Mouse (Mus musculus): ENCODE measurements around the gene Smyd4. TPM values are rescaled to one million over a fixed set of nuclear protein-coding genes. Genes with fewer than 3 reads are reported as not detected.

Gene Smyd4
- polyA plus RNA-seq, 1 experiment from 2014 or later, result 13.8 TPM

- H3K9ac ChIP-seq (ENCODE audit: low read length), result no peak overlapping the region
- no peak overlapping the region for H3K27ac ChIP-seq (replicated peaks in 1 of 2; ENCODE audit: control insufficient read depth in 1 of 2, insufficient read depth in 1 of 2, low read depth in 2 of 2, low read length in 2 of 2)
- 0 out of 2 replicates have a peak, but pooled peaks have one; percentile 35 for ATAC-seq (ENCODE audit: insufficient number of reproducible peaks, insufficient read depth, low FRiP score, low read depth)
- H3K4me1 ChIP-seq (ENCODE audit: control insufficient read depth in 2 of 2, insufficient read depth in 2 of 2, low read length in 2 of 2), result no peaks in the 10 kb centered on the region
- no peaks in the 10 kb centered on the region for H3K9me3 ChIP-seq (ENCODE audit: control insufficient read depth, low read length)
- WGBS, result 66% methylated on average over 8 of the region's 8 CpGs
- no peak overlapping the region for H3K4me3 ChIP-seq (ENCODE audit: control insufficient read depth in 1 of 2, insufficient read depth in 1 of 2, low read depth in 1 of 2, low read length in 2 of 2)
- H3K4me2 ChIP-seq (ENCODE audit: low read length), result no peak overlapping the region
- no peaks in the 10 kb centered on the region for H3K27me3 ChIP-seq (ENCODE audit: control insufficient read depth, insufficient read depth, low read length)
- peaks cover 68% of the 10 kb centered on the region for H3K36me3 ChIP-seq (ENCODE audit: control insufficient read depth, insufficient read depth, low read length)
These were observed 95.5 kb downstream of the Smyd4 start for GRCm38 (mm10) chr11:75443711-75444110.

DNA sequence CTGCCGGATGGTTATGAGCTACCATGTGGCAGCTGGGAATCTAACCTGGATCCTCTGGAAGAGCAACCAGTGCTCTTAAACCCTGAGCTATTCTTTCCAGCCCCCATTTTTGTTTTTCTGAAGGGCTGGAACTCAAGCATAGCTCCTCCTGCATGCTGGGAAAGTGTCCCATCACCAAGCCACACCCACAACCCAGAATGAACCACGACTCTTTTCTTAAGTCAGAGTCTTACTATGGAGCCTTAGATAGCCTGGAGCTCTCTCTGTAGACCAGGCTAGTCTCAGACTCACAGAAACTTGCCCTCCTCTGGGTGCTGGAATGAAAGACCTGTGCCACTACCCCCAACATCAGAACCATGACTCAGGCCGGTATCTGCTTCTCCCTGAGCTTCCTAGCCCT is 100.3 kb downstream of the Smyd4 start:
- no peak overlapping the region for H3K4me2 ChIP-seq (ENCODE audit: low read length)
- no peak for ATAC-seq (ENCODE audit: insufficient number of reproducible peaks, insufficient read depth, low FRiP score, low read depth)
- WGBS, result 84% methylated on average over 3 of the region's 3 CpGs
- no peak overlapping the region for H3K27ac ChIP-seq (replicated peaks in 1 of 2; ENCODE audit: control insufficient read depth in 1 of 2, insufficient read depth in 1 of 2, low read depth in 2 of 2, low read length in 2 of 2)
- H3K36me3 ChIP-seq (ENCODE audit: control insufficient read depth, insufficient read depth, low read length), result peaks cover 66% of the 10 kb centered on the region
- no peak overlapping the region for H3K4me3 ChIP-seq (ENCODE audit: control insufficient read depth in 1 of 2, insufficient read depth in 1 of 2, low read depth in 1 of 2, low read length in 2 of 2)
- H3K27me3 ChIP-seq (ENCODE audit: control insufficient read depth, insufficient read depth, low read length), result no peaks in the 10 kb centered on the region
- peaks cover under 1 to 5% of the 10 kb centered on the region in 2 experiments; a peak in 3 of 4 replicates for H3K4me1 ChIP-seq (ENCODE audit: control insufficient read depth in 2 of 2, insufficient read depth in 2 of 2, low read length in 2 of 2)
- no peak overlapping the region for H3K9ac ChIP-seq (ENCODE audit: low read length)
- no peaks in the 10 kb centered on the region for H3K9me3 ChIP-seq (ENCODE audit: control insufficient read depth, low read length)

DNA sequence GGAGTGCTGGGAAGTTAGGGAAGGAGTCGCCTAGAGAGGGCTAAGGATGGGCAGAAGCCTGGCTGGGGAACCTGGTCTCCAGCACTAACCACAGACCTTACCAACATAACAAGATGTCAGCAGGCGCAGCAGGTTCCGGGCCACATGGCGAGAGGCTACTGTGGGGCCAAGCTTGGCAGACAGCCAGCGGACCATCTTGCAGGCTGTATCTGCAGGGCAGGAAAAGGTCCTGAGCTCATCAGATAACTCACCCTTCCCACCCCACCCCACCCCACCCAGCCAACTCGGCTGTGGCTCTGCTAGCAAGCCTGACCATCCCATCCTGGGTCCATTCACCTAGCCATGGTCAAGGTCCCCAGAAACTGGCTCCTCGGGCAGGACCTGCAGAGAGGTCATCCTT is 101.5 kb downstream of the Smyd4 start:
- Histone ChIP-seq H3K4me1 (ENCODE audit: control insufficient read depth in 2 of 2, insufficient read depth in 2 of 2, low read length in 2 of 2) (peaks cover 4 to 10% of the 10 kb centered on the region in 2 experiments; a peak in 3 of 4 replicates), H3K27me3 (ENCODE audit: control insufficient read depth, insufficient read depth, low read length) (no peaks in the 10 kb centered on the region), H3K9me3 (ENCODE audit: control insufficient read depth, low read length) (no peaks in the 10 kb centered on the region), H3K4me2 (ENCODE audit: low read length) (no peak overlapping the region), H3K4me3 (ENCODE audit: control insufficient read depth in 1 of 2, insufficient read depth in 1 of 2, low read depth in 1 of 2, low read length in 2 of 2) (no peak overlapping the region), H3K9ac (ENCODE audit: low read length) (no peak overlapping the region; the same call in 1 of the 2 replicates), H3K36me3 (ENCODE audit: control insufficient read depth, insufficient read depth, low read length) (peaks cover 55% of the 10 kb centered on the region), H3K27ac (replicated peaks in 1 of 2; ENCODE audit: control insufficient read depth in 1 of 2, insufficient read depth in 1 of 2, low read depth in 2 of 2, low read length in 2 of 2) (no peak overlapping the region)
- WGBS, result 58% methylated on average over 7 of the region's 7 CpGs
- no peak for ATAC-seq (ENCODE audit: insufficient number of reproducible peaks, insufficient read depth, low FRiP score, low read depth)

GRCm38 (mm10) chr11:75450304-75450908 is 102.2 kb downstream of the Smyd4 start:
- Histone ChIP-seq H3K27ac (replicated peaks in 1 of 2; ENCODE audit: control insufficient read depth in 1 of 2, insufficient read depth in 1 of 2, low read depth in 2 of 2, low read length in 2 of 2) (no peak overlapping the region), H3K9ac (ENCODE audit: low read length) (no peak overlapping the region), H3K4me2 (ENCODE audit: low read length) (no peak overlapping the region), H3K36me3 (ENCODE audit: control insufficient read depth, insufficient read depth, low read length) (peaks cover 48% of the 10 kb centered on the region), H3K4me3 (ENCODE audit: control insufficient read depth in 1 of 2, insufficient read depth in 1 of 2, low read depth in 1 of 2, low read length in 2 of 2) (no peak overlapping the region), H3K27me3 (ENCODE audit: control insufficient read depth, insufficient read depth, low read length) (no peaks in the 10 kb centered on the region), H3K4me1 (ENCODE audit: control insufficient read depth in 2 of 2, insufficient read depth in 2 of 2, low read length in 2 of 2) (peaks cover 10 to 16% of the 10 kb centered on the region in 2 experiments), H3K9me3 (ENCODE audit: control insufficient read depth, low read length) (no peaks in the 10 kb centered on the region)
- ATAC-seq (ENCODE audit: insufficient number of reproducible peaks, insufficient read depth, low FRiP score, low read depth), result no peak
- 70% methylated on average over 8 of the region's 8 CpGs for WGBS

GRCm38 (mm10) chr11:75450936-75451335 is 102.7 kb downstream of the Smyd4 start:
- Histone ChIP-seq H3K4me2 (ENCODE audit: low read length) (no peak overlapping the region), H3K27me3 (ENCODE audit: control insufficient read depth, insufficient read depth, low read length) (no peaks in the 10 kb centered on the region), H3K4me1 (ENCODE audit: control insufficient read depth in 2 of 2, insufficient read depth in 2 of 2, low read length in 2 of 2) (peaks cover 10 to 16% of the 10 kb centered on the region in 2 experiments), H3K4me3 (ENCODE audit: control insufficient read depth in 1 of 2, insufficient read depth in 1 of 2, low read depth in 1 of 2, low read length in 2 of 2) (no peak overlapping the region), H3K27ac (replicated peaks in 1 of 2; ENCODE audit: control insufficient read depth in 1 of 2, insufficient read depth in 1 of 2, low read depth in 2 of 2, low read length in 2 of 2) (no peak overlapping the region), H3K9me3 (ENCODE audit: control insufficient read depth, low read length) (no peaks in the 10 kb centered on the region), H3K36me3 (ENCODE audit: control insufficient read depth, insufficient read depth, low read length) (peaks cover 44% of the 10 kb centered on the region), H3K9ac (ENCODE audit: low read length) (no peak overlapping the region)
- ATAC-seq (ENCODE audit: insufficient number of reproducible peaks, insufficient read depth, low FRiP score, low read depth), result no peak
- 82% methylated on average over 15 of the region's 15 CpGs for WGBS

DNA sequence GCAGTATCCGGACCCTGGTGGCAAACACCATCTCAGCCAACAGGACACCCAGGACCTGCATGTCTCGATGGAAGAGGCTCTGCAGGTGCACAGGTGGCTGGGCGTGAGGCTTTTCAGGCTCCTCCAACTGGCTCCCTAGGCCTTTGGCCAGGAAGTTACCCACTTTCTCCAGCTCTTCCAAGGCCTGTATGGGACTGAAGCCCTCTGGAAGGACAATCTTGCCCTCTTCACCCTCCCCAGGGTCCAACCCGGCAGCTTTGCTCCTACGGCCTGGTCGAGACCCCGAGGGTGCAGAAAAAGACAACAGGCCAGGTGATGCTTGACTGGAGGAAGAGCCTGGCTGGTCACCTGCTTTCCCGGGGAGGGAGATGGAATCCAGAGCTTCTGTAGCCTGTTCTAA is 103.8 kb downstream of the Smyd4 start:
- no peak overlapping the region for H3K27ac ChIP-seq (replicated peaks in 1 of 2; ENCODE audit: control insufficient read depth in 1 of 2, insufficient read depth in 1 of 2, low read depth in 2 of 2, low read length in 2 of 2)
- peaks cover 10 to 16% of the 10 kb centered on the region in 2 experiments for H3K4me1 ChIP-seq (ENCODE audit: control insufficient read depth in 2 of 2, insufficient read depth in 2 of 2, low read length in 2 of 2)
- H3K27me3 ChIP-seq (ENCODE audit: control insufficient read depth, insufficient read depth, low read length), result no peaks in the 10 kb centered on the region
- no peaks in the 10 kb centered on the region for H3K9me3 ChIP-seq (ENCODE audit: control insufficient read depth, low read length)
- H3K4me2 ChIP-seq (ENCODE audit: low read length), result no peak overlapping the region
- peaks cover 39% of the 10 kb centered on the region for H3K36me3 ChIP-seq (ENCODE audit: control insufficient read depth, insufficient read depth, low read length)
- ATAC-seq (ENCODE audit: insufficient number of reproducible peaks, insufficient read depth, low FRiP score, low read depth), result no peak
- WGBS, result 85% methylated on average over 8 of the region's 8 CpGs
- H3K9ac ChIP-seq (ENCODE audit: low read length), result no peak overlapping the region
- H3K4me3 ChIP-seq (ENCODE audit: control insufficient read depth in 1 of 2, insufficient read depth in 1 of 2, low read depth in 1 of 2, low read length in 2 of 2), result no peak overlapping the region

GRCm38 (mm10) chr11:75452812-75453557 is 104.8 kb downstream of the Smyd4 start:
- Histone ChIP-seq H3K36me3 (ENCODE audit: control insufficient read depth, insufficient read depth, low read length) (peaks cover 31% of the 10 kb centered on the region), H3K9me3 (ENCODE audit: control insufficient read depth, low read length) (no peaks in the 10 kb centered on the region), H3K27ac (replicated peaks in 1 of 2; ENCODE audit: control insufficient read depth in 1 of 2, insufficient read depth in 1 of 2, low read depth in 2 of 2, low read length in 2 of 2) (no peak overlapping the region), H3K9ac (ENCODE audit: low read length) (no peak overlapping the region), H3K4me2 (ENCODE audit: low read length) (no peak overlapping the region), H3K4me1 (ENCODE audit: control insufficient read depth in 2 of 2, insufficient read depth in 2 of 2, low read length in 2 of 2) (peaks cover 10 to 16% of the 10 kb centered on the region in 2 experiments), H3K27me3 (ENCODE audit: control insufficient read depth, insufficient read depth, low read length) (no peaks in the 10 kb centered on the region), H3K4me3 (ENCODE audit: control insufficient read depth in 1 of 2, insufficient read depth in 1 of 2, low read depth in 1 of 2, low read length in 2 of 2) (no peak overlapping the region)
- ATAC-seq (ENCODE audit: insufficient number of reproducible peaks, insufficient read depth, low FRiP score, low read depth), result no peak
- WGBS, result 89% methylated on average over 31 of the region's 31 CpGs
